Mouse (Mus musculus) gastrocnemius, adult 2 months (tissue): ENCODE measurements around the gene Tomm20. TPM values are rescaled to one million over a fixed set of nuclear protein-coding genes. Genes with fewer than 3 reads are reported as not detected.
"Not testable (repeated sequence)": the region's sequence is repeated elsewhere in the genome, so short reads cannot be mapped to it uniquely, and the experiment has no call there.

Experiments used
- DNase-seq: peaks from one replicate; pipeline ENCODE4 v3.0.0; 2022
- H3K27ac ChIP-seq: fragments of 200-600 bp; 2 replicates; pipeline ENCODE4 v1.8.1; 2022; ENCODE audit warnings: mild to moderate bottlenecking
- H3K4me3 ChIP-seq: fragments of 200-600 bp; 2 replicates; pipeline ENCODE4 v1.8.1; 2022; ENCODE audit warnings: mild to moderate bottlenecking, moderate library complexity
- CTCF ChIP-seq: fragments of 200-600 bp; IDR thresholded peaks from 2 replicates; pipeline ENCODE4 v1.8.1; 2022; ENCODE audit warnings: antibody characterized with exemption, mild to moderate bottlenecking, moderate library complexity
- intact Hi-C: fragments of 180-260 bp; cut with DNase I; formaldehyde crosslinking; loops from one replicate; pipeline ENCODE4 v1.15.1; 2025
- total RNA-seq, 2 experiments: library from RNA; stranded (reverse); gene quantifications; 2 replicates each; pipeline ENCODE4 v1.2.3; 2021

The Tomm20 gene
- total RNA-seq, 2 experiments from 2014 or later = 92.0 to 104 TPM

- Histone ChIP-seq H3K4me3 (no peak overlapping the region), H3K27ac (peak overlapping the region; percentile 89)
- intact Hi-C loops = no loop called here
- no peak for TF ChIP-seq CTCF
- peak; percentile 89 for DNase-seq
Measured at GRCm38 (mm10) chr8:126886741-126887638, 58.7 kb downstream of the Tomm20 start.

GRCm38 (mm10) chr8:126885554-126886485, 59.8 kb downstream of the Tomm20 start:
- intact Hi-C loops = no loop called here
- peak overlapping the region; percentile 89 for H3K27ac ChIP-seq
- no peak for DNase-seq
- H3K4me3 ChIP-seq = no peak overlapping the region
- TF ChIP-seq CTCF = peak; percentile 36

GRCm38 (mm10) chr8:126884202-126884926, 61.3 kb downstream of the Tomm20 start:
- intact Hi-C loops = no loop called here
- Histone ChIP-seq H3K27ac (peak overlapping the region; percentile 89), H3K4me3 (no peak overlapping the region)
- TF ChIP-seq CTCF = no peak
- peak; percentile 83 for DNase-seq

- peak overlapping the region; percentile 89 for H3K27ac ChIP-seq
- DNase-seq = no peak
- intact Hi-C loops = loop anchor here (2.0 kb wide), 1 partner anchor 31 kb away; no protein-coding TSS in a partner anchor
- H3K4me3 ChIP-seq = no peak overlapping the region
- no peak for TF ChIP-seq CTCF
Measured at GRCm38 (mm10) chr8:126883752-126884151, 61.9 kb downstream of the Tomm20 start.

GRCm38 (mm10) chr8:126882586-126882985, 63.1 kb downstream of the Tomm20 start:
- not testable (repeated sequence) for DNase-seq, H3K4me3 ChIP-seq
- peak overlapping the region; percentile 89 for H3K27ac ChIP-seq
- intact Hi-C loops = loop anchor here (2.0 kb wide), 1 partner anchor 32 kb away; no protein-coding TSS in a partner anchor

GRCm38 (mm10) chr8:126881641-126882140, 64.0 kb downstream of the Tomm20 start:
- peak overlapping the region; percentile 89 for H3K27ac ChIP-seq
- DNase-seq = peak; percentile 74
- intact Hi-C loops = loop anchor here (2.0 kb wide), 1 partner anchor 33 kb away; no protein-coding TSS in a partner anchor
- H3K4me3 ChIP-seq = no peak overlapping the region
- no peak for TF ChIP-seq CTCF

Other genes starting within 250 kb of the Tomm20 start
- 1 to 10 TPM; 4.7 to 4.8 TPM for gene Rbm34, start 25.2 kb upstream of the Tomm20 start, total RNA-seq
- gene Pard3, start 118.0 kb upstream of the Tomm20 start, total RNA-seq = 10 to 100 TPM; 29.8 to 30.2 TPM